Mouse (Mus musculus): Measurements from ENCODE around the gene Aqp8. TPM values are rescaled to one million over a fixed set of nuclear protein-coding genes. Genes with fewer than 3 reads are reported as not detected.

Gene Aqp8
- total and polyA plus RNA-seq, 3 experiments, result not detected

DNA sequence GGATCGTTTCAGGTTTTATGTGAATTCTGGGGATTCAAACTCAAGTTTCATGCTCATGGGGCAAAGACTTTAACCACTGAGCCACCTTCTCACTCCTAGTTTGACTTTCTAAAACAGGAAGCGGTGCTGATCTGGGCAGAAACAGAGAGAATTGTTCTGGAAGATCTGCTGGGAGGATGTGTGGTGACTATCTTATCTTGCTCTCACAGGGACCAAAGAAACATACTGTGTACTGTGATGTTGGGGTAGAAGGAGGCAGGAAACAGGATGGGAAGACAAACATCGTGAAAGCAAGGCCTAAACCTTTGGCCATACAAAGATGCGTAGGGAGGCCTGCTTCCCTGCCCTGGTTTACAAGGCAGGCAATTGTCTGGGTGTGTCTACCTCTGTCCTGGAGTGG lies 2.8 kb upstream of the Aqp8 start:
- H3K27ac ChIP-seq (ENCODE audit: insufficient read depth, low read depth), result no peak overlapping the region
- dilution Hi-C loops (cut with MboI; ENCODE audit: extremely low pct_ligation_motif_present, extremely low pct_unique_long_range_greater_than_20kb, low sequenced_read_pairs) (no loop called here), in situ Hi-C loops (cut with MboI; ENCODE audit: low pct_ligation_motif_present, low pct_unique_long_range_greater_than_20kb, low sequenced_read_pairs) (no loop called here)
- 0 out of 4 replicates have a peak, but pooled peaks cover 0 to 4% of the 10 kb centered on the region in 2 experiments for H3K4me1 ChIP-seq (ENCODE audit: control insufficient read depth in 1 of 2, insufficient read depth in 2 of 2)
- no peak for TF ChIP-seq MEF2A (IDR thresholded peaks at IDR 0.05; ENCODE audit: borderline replicate concordance, low read depth, low read length)
- no peak for TF ChIP-seq SMC3 (IDR thresholded peaks at IDR 0.05; ENCODE audit: low read depth, low read length)
- TF ChIP-seq TBP (conservative IDR thresholded peaks at IDR 0.05; ENCODE audit: low read depth, low read length), result no peak
- TF ChIP-seq ZMIZ1 (IDR thresholded peaks at IDR 0.05; ENCODE audit: low read depth, low read length), result no peak
- no peak for TF ChIP-seq UBTF (IDR thresholded peaks at IDR 0.05; ENCODE audit: low read depth, low read length)
- TF ChIP-seq MXI1 (IDR thresholded peaks at IDR 0.05; ENCODE audit: low read depth, low read length), result no peak
- TF ChIP-seq CTCF (conservative IDR thresholded peaks at IDR 0.05 in 1 of 2, IDR thresholded peaks at IDR 0.05 in 1 of 2; ENCODE audit: low read depth in 2 of 2, low read length in 2 of 2), result no peak
- no peak for TF ChIP-seq MAFK (IDR thresholded peaks at IDR 0.05; ENCODE audit: insufficient replicate concordance, low read length)
- TF ChIP-seq RCOR1 (conservative IDR thresholded peaks at IDR 0.05; ENCODE audit: low read depth, low read length), result no peak
- no peak for TF ChIP-seq IRF4 (IDR thresholded peaks at IDR 0.05; ENCODE audit: low read depth, low read length)
- no peak for TF ChIP-seq USF2 (conservative IDR thresholded peaks at IDR 0.05; ENCODE audit: low read depth, low read length)
- no peak for TF ChIP-seq CHD1 (IDR thresholded peaks at IDR 0.05; ENCODE audit: low read depth, low read length)
- TF ChIP-seq E2F4 (IDR thresholded peaks at IDR 0.05; ENCODE audit: insufficient replicate concordance, low read depth, low read length), result no peak
- H3K9ac ChIP-seq (ENCODE audit: insufficient read depth, low read depth), result no peak overlapping the region
- no peaks in the 10 kb centered on the region for H3K27me3 ChIP-seq (replicated peaks)
- no peaks in the 10 kb centered on the region for H3K36me3 ChIP-seq (replicated peaks in 1 of 2; ENCODE audit: control insufficient read depth in 1 of 2, insufficient read depth in 1 of 2, low read length in 1 of 2)
- DNase-seq (ENCODE audit: extremely low read depth), result no peak
- no peaks in the 10 kb centered on the region for H3K9me3 ChIP-seq (replicated peaks; ENCODE audit: low read length)
- no peak overlapping the region for H3K4me2 ChIP-seq (ENCODE audit: insufficient read depth, low read depth, poor library complexity, severe bottlenecking)
- H3K79me2 ChIP-seq (replicated peaks; ENCODE audit: control insufficient read depth, extremely low read depth, insufficient read depth, poor library complexity, severe bottlenecking), result no peaks in the 10 kb centered on the region
- H3K4me3 ChIP-seq (replicated peaks in 1 of 3; ENCODE audit: low read depth in 2 of 3, low read length in 2 of 3, poor library complexity in 1 of 3), result no peak overlapping the region

DNA sequence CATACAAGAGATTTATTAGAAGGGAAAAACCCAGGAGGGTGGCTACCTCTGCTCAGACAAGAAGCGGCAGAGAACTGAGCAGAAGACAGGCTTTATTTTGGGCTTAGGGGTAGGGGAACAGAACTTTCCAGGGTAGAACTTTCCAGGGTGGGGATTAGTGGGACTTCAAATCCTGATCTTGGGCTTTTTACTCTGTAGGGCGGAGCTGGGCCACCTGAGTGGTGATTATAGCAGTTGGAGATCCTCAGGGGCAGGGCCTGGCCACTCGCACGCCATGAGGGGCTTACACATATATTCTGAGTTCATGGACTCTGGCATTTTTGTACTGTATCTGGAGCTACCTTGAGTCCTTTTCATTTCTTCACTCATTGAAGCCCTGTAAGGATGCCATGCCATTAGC lies 775 bp upstream of the Aqp8 start:
- DNase-seq (ENCODE audit: extremely low read depth), result no peak
- in situ Hi-C loops (cut with MboI; ENCODE audit: low pct_ligation_motif_present, low pct_unique_long_range_greater_than_20kb, low sequenced_read_pairs), result loop anchor here (10.0 kb wide), 1 partner anchor 447 kb away; no protein-coding TSS in a partner anchor
- Histone ChIP-seq H3K27ac (ENCODE audit: insufficient read depth, low read depth) (no peak overlapping the region), H3K4me3 (replicated peaks in 1 of 3; ENCODE audit: low read depth in 2 of 3, low read length in 2 of 3, poor library complexity in 1 of 3) (no peak overlapping the region), H3K4me1 (ENCODE audit: control insufficient read depth in 1 of 2, insufficient read depth in 2 of 2) (0 out of 4 replicates have a peak, but pooled peaks cover 0 to 4% of the 10 kb centered on the region in 2 experiments), H3K36me3 (replicated peaks in 1 of 2; ENCODE audit: control insufficient read depth in 1 of 2, insufficient read depth in 1 of 2, low read length in 1 of 2) (no peaks in the 10 kb centered on the region), H3K79me2 (replicated peaks; ENCODE audit: control insufficient read depth, extremely low read depth, insufficient read depth, poor library complexity, severe bottlenecking) (no peaks in the 10 kb centered on the region), H3K9me3 (replicated peaks; ENCODE audit: low read length) (no peaks in the 10 kb centered on the region), H3K4me2 (ENCODE audit: insufficient read depth, low read depth, poor library complexity, severe bottlenecking) (no peak overlapping the region), H3K27me3 (replicated peaks) (peaks cover under 1% of the 10 kb centered on the region), H3K9ac (ENCODE audit: insufficient read depth, low read depth) (no peak overlapping the region)
- dilution Hi-C loops (cut with MboI; ENCODE audit: extremely low pct_ligation_motif_present, extremely low pct_unique_long_range_greater_than_20kb, low sequenced_read_pairs), result no loop called here
- TF ChIP-seq USF2 (conservative IDR thresholded peaks at IDR 0.05; ENCODE audit: low read depth, low read length) (no peak), MXI1 (IDR thresholded peaks at IDR 0.05; ENCODE audit: low read depth, low read length) (no peak), ETS1 (conservative IDR thresholded peaks at IDR 0.05; ENCODE audit: low read depth, low read length) (no peak), USF1 (IDR thresholded peaks at IDR 0.05; ENCODE audit: low read depth, low read length) (no peak), UBTF (IDR thresholded peaks at IDR 0.05; ENCODE audit: low read depth, low read length) (no peak), KAT2A (IDR thresholded peaks at IDR 0.05; ENCODE audit: insufficient replicate concordance, low read length) (no peak), IRF4 (IDR thresholded peaks at IDR 0.05; ENCODE audit: low read depth, low read length) (no peak), POLR2A (IDR thresholded peaks at IDR 0.05; ENCODE audit: low read depth, low read length) (no peak)
